Mouse (Mus musculus) CH12.LX (cell line): ENCODE results near the gene Ly6g6d.

ENCODE experiments used
- MAZ ChIP-seq: IDR thresholded peaks from 2 replicates; pipeline ENCODE4 v1.6.1; 2012; ENCODE audit warnings: low read depth, mild to moderate bottlenecking, inconsistent platforms, low read length, improper control_type of control experiment, moderate library complexity
- ZNF384 ChIP-seq: IDR thresholded peaks from 2 replicates; pipeline ENCODE4 v1.6.1; 2012; ENCODE audit warnings: low read depth, low read length, improper control_type of control experiment, inconsistent platforms

- TF ChIP-seq MAZ (no peak), ZNF384 (no peak)
Measured at GRCm38 (mm10) chr17:35064951-35065947, 12.6 kb downstream of the Ly6g6d start, which contains the start of gene Ly6g6c.
